Mouse (Mus musculus): ENCODE results near the gene Gm7102. TPM values are rescaled to one million over a fixed set of nuclear protein-coding genes. Genes with fewer than 3 reads are reported as not detected.
"Not testable (repeated sequence)": the region's sequence is repeated elsewhere in the genome, so short reads cannot be mapped to it uniquely, and the experiment has no call there.

The Gm7102 gene
- polyA plus RNA-seq (2012; rRNA removed) = 0.66 and 1.1 TPM in 2 replicates

- no peaks in the 10 kb centered on the region for H3K4me1 ChIP-seq (ENCODE audit: control insufficient read depth, insufficient read depth, low read length)
- no peaks in the 10 kb centered on the region for H3K36me3 ChIP-seq (ENCODE audit: control insufficient read depth, insufficient read depth, low read length)
- no peaks in the 10 kb centered on the region for H3K27me3 ChIP-seq (ENCODE audit: control insufficient read depth, insufficient read depth, low read length)
- peak within 1 kb of the TSS; percentile 67 for H3K4me3 ChIP-seq (ENCODE audit: control insufficient read depth, low read depth, low read length)
- peak within 1 kb of the TSS; percentile 87 for H3K27ac ChIP-seq (ENCODE audit: control insufficient read depth, insufficient read depth, low read depth, low read length)
- no peak for TF ChIP-seq CTCF (IDR thresholded peaks at IDR 0.05; ENCODE audit: control insufficient read depth, insufficient read depth, insufficient replicate concordance, low read depth, low read length)
- peak; percentile 73; the same call in 1 of the 2 replicates for TF ChIP-seq POLR2A (IDR thresholded peaks at IDR 0.05; ENCODE audit: control insufficient read depth, low read depth, low read length)
Measured at GRCm38 (mm10) chr19:61175756-61176324, at the start of gene Gm7102. Gene Gm7102, minus strand, starts transcription at chr19:61176309.

- Histone ChIP-seq H3K4me1 (ENCODE audit: control insufficient read depth, insufficient read depth, low read length) (peaks cover 15% of the 10 kb centered on the region), H3K36me3 (ENCODE audit: control insufficient read depth, insufficient read depth, low read length) (no peaks in the 10 kb centered on the region), H3K27ac (ENCODE audit: control insufficient read depth, insufficient read depth, low read depth, low read length) (no peak overlapping the region; the same call in 1 of the 2 replicates), H3K4me3 (ENCODE audit: control insufficient read depth, low read depth, low read length) (peak overlapping the region; percentile 73), H3K27me3 (ENCODE audit: control insufficient read depth, insufficient read depth, low read length) (no peaks in the 10 kb centered on the region)
- TF ChIP-seq CTCF (IDR thresholded peaks at IDR 0.05; ENCODE audit: control insufficient read depth, insufficient read depth, insufficient replicate concordance, low read depth, low read length) (no peak), POLR2A (IDR thresholded peaks at IDR 0.05; ENCODE audit: control insufficient read depth, low read depth, low read length) (peak; percentile 51)
Measured at GRCm38 (mm10) chr19:61224678-61225525, 48.8 kb upstream of the Gm7102 start.

GRCm38 (mm10) chr19:61223706-61224328 lies 47.7 kb upstream of the Gm7102 start:
- Histone ChIP-seq H3K36me3 (ENCODE audit: control insufficient read depth, insufficient read depth, low read length) (no peaks in the 10 kb centered on the region), H3K4me1 (ENCODE audit: control insufficient read depth, insufficient read depth, low read length) (peaks cover 15% of the 10 kb centered on the region), H3K4me3 (ENCODE audit: control insufficient read depth, low read depth, low read length) (no peak overlapping the region), H3K27ac (ENCODE audit: control insufficient read depth, insufficient read depth, low read depth, low read length) (no peak overlapping the region), H3K27me3 (ENCODE audit: control insufficient read depth, insufficient read depth, low read length) (no peaks in the 10 kb centered on the region)
- TF ChIP-seq POLR2A (IDR thresholded peaks at IDR 0.05; ENCODE audit: control insufficient read depth, low read depth, low read length) (no peak), CTCF (IDR thresholded peaks at IDR 0.05; ENCODE audit: control insufficient read depth, insufficient read depth, insufficient replicate concordance, low read depth, low read length) (no peak)

GRCm38 (mm10) chr19:61207506-61207905 lies 31.4 kb upstream of the Gm7102 start:
- not testable (repeated sequence) for H3K27me3 ChIP-seq (ENCODE audit: control insufficient read depth, insufficient read depth, low read length); H3K4me3 ChIP-seq (ENCODE audit: control insufficient read depth, low read depth, low read length); H3K27ac ChIP-seq (ENCODE audit: control insufficient read depth, insufficient read depth, low read depth, low read length); H3K4me1 ChIP-seq (ENCODE audit: control insufficient read depth, insufficient read depth, low read length); H3K36me3 ChIP-seq (ENCODE audit: control insufficient read depth, insufficient read depth, low read length)

GRCm38 (mm10) chr19:61199836-61200235 lies 23.7 kb upstream of the Gm7102 start:
- peaks cover 3% of the 10 kb centered on the region; the same call in 1 of the 2 replicates for H3K4me1 ChIP-seq (ENCODE audit: control insufficient read depth, insufficient read depth, low read length)
- H3K4me3 ChIP-seq (ENCODE audit: control insufficient read depth, low read depth, low read length) = no peak overlapping the region
- no peaks in the 10 kb centered on the region for H3K36me3 ChIP-seq (ENCODE audit: control insufficient read depth, insufficient read depth, low read length)
- no peak overlapping the region for H3K27ac ChIP-seq (ENCODE audit: control insufficient read depth, insufficient read depth, low read depth, low read length)
- no peak for TF ChIP-seq POLR2A (IDR thresholded peaks at IDR 0.05; ENCODE audit: control insufficient read depth, low read depth, low read length)
- H3K27me3 ChIP-seq (ENCODE audit: control insufficient read depth, insufficient read depth, low read length) = no peaks in the 10 kb centered on the region

- Histone ChIP-seq H3K27me3 (ENCODE audit: control insufficient read depth, insufficient read depth, low read length) (no peaks in the 10 kb centered on the region), H3K27ac (ENCODE audit: control insufficient read depth, insufficient read depth, low read depth, low read length) (no peak overlapping the region), H3K4me3 (ENCODE audit: control insufficient read depth, low read depth, low read length) (no peak overlapping the region), H3K4me1 (ENCODE audit: control insufficient read depth, insufficient read depth, low read length) (peaks cover 3% of the 10 kb centered on the region; the same call in 1 of the 2 replicates), H3K36me3 (ENCODE audit: control insufficient read depth, insufficient read depth, low read length) (no peaks in the 10 kb centered on the region)
- TF ChIP-seq CTCF (IDR thresholded peaks at IDR 0.05; ENCODE audit: control insufficient read depth, insufficient read depth, insufficient replicate concordance, low read depth, low read length) = no peak; the same call in 1 of the 2 replicates
- TF ChIP-seq POLR2A (IDR thresholded peaks at IDR 0.05; ENCODE audit: control insufficient read depth, low read depth, low read length) = no peak
Measured at GRCm38 (mm10) chr19:61199316-61199715, 23.2 kb upstream of the Gm7102 start.

- H3K27me3 ChIP-seq (ENCODE audit: control insufficient read depth, insufficient read depth, low read length); H3K4me1 ChIP-seq (ENCODE audit: control insufficient read depth, insufficient read depth, low read length); H3K27ac ChIP-seq (ENCODE audit: control insufficient read depth, insufficient read depth, low read depth, low read length); H3K36me3 ChIP-seq (ENCODE audit: control insufficient read depth, insufficient read depth, low read length); H3K4me3 ChIP-seq (ENCODE audit: control insufficient read depth, low read depth, low read length): not testable (repeated sequence)
Measured at GRCm38 (mm10) chr19:61183590-61183989, 7.5 kb upstream of the Gm7102 start, which contains the start of gene Gm6020. Gene Gm6020, plus strand, starts transcription at chr19:61183890.
